Mouse (Mus musculus) kidney, adult 2 months (tissue): ENCODE results near the gene Ppip5k2.

Experiments used
- CTCF ChIP-seq: fragments of 200-500 bp; conservative IDR thresholded peaks from 2 replicates; pipeline ENCODE4 v1.5.1; 2011; ENCODE audit warnings: low read depth, mild to moderate bottlenecking, control low read depth, low read length, moderate library complexity, mixed read lengths; ENCODE audit not compliant: insufficient read depth, insufficient read length
- POLR2A ChIP-seq: fragments of 200-500 bp; IDR thresholded peaks from one replicate; pipeline ENCODE4 v1.6.1; 2011; ENCODE audit warnings: low read depth, low read length, control low read depth

- TF ChIP-seq POLR2A (no peak), CTCF (no peak)
Measured at GRCm38 (mm10) chr1:97768089-97768488, 2.1 kb downstream of the Ppip5k2 start.
